Mouse (Mus musculus): ENCODE measurements around the gene Hnrnpl. TPM values are rescaled to one million over a fixed set of nuclear protein-coding genes. Genes with fewer than 3 reads are reported as not detected.

Hnrnpl gene
- polyA plus RNA-seq, 1 experiment from 2014 or later = 326 TPM

GRCm38 (mm10) chr7:28812949-28813348 lies 4.6 kb downstream of the Hnrnpl start:
- H3K9me3 ChIP-seq (ENCODE audit: control insufficient read depth, low read length) = no peaks in the 10 kb centered on the region
- H3K9ac ChIP-seq (ENCODE audit: low read length) = no peak overlapping the region; the same call in 1 of the 2 replicates
- H3K4me3 ChIP-seq (ENCODE audit: low read depth, low read length) = peak overlapping the region; percentile 82
- H3K36me3 ChIP-seq (ENCODE audit: control insufficient read depth, insufficient read depth, low read length) = peaks cover 39% of the 10 kb centered on the region
- H3K4me1 ChIP-seq (ENCODE audit: control insufficient read depth, insufficient read depth, low read length) = peaks cover 25% of the 10 kb centered on the region
- DNase-seq (ENCODE audit: low spot score) (no peak), ATAC-seq (ENCODE audit: insufficient read depth, low FRiP score, low TSS enrichment) (no peak)
- no peak overlapping the region for H3K27ac ChIP-seq (ENCODE audit: low read depth, low read length)
- WGBS = 92% methylated on average over 5 of the region's 5 CpGs
- H3K27me3 ChIP-seq (ENCODE audit: control insufficient read depth, insufficient read depth, low read length) = no peaks in the 10 kb centered on the region
- H3K4me2 ChIP-seq (ENCODE audit: low read depth) = peak overlapping the region; percentile 77

- 94% methylated on average over 5 of the region's 5 CpGs for WGBS
- Histone ChIP-seq H3K9me3 (ENCODE audit: control insufficient read depth, low read length) (no peaks in the 10 kb centered on the region), H3K9ac (ENCODE audit: low read length) (no peak overlapping the region), H3K4me3 (ENCODE audit: low read depth, low read length) (no peak overlapping the region), H3K27ac (ENCODE audit: low read depth, low read length) (no peak overlapping the region), H3K4me2 (ENCODE audit: low read depth) (no peak overlapping the region), H3K36me3 (ENCODE audit: control insufficient read depth, insufficient read depth, low read length) (peaks cover 46% of the 10 kb centered on the region), H3K4me1 (ENCODE audit: control insufficient read depth, insufficient read depth, low read length) (peaks cover 28% of the 10 kb centered on the region), H3K27me3 (ENCODE audit: control insufficient read depth, insufficient read depth, low read length) (no peaks in the 10 kb centered on the region)
- ATAC-seq (ENCODE audit: insufficient read depth, low FRiP score, low TSS enrichment) = no peak
- no peak for DNase-seq (ENCODE audit: low spot score)
Observed at GRCm38 (mm10) chr7:28814306-28815034, 6.1 kb downstream of the Hnrnpl start.

GRCm38 (mm10) chr7:28815230-28815629 lies 6.9 kb downstream of the Hnrnpl start:
- no peak overlapping the region for H3K4me3 ChIP-seq (ENCODE audit: low read depth, low read length)
- H3K27ac ChIP-seq (ENCODE audit: low read depth, low read length) = no peak overlapping the region
- no peak for ATAC-seq (ENCODE audit: insufficient read depth, low FRiP score, low TSS enrichment)
- 95% methylated on average over 9 of the region's 9 CpGs for WGBS
- no peak for DNase-seq (ENCODE audit: low spot score)
- no peaks in the 10 kb centered on the region for H3K9me3 ChIP-seq (ENCODE audit: control insufficient read depth, low read length)
- no peak overlapping the region for H3K9ac ChIP-seq (ENCODE audit: low read length)
- no peak overlapping the region for H3K4me2 ChIP-seq (ENCODE audit: low read depth)
- no peaks in the 10 kb centered on the region for H3K27me3 ChIP-seq (ENCODE audit: control insufficient read depth, insufficient read depth, low read length)
- H3K36me3 ChIP-seq (ENCODE audit: control insufficient read depth, insufficient read depth, low read length) = peaks cover 51% of the 10 kb centered on the region
- peaks cover 35% of the 10 kb centered on the region for H3K4me1 ChIP-seq (ENCODE audit: control insufficient read depth, insufficient read depth, low read length)

GRCm38 (mm10) chr7:28816201-28816600 lies 7.9 kb downstream of the Hnrnpl start:
- no peak overlapping the region for H3K4me3 ChIP-seq (ENCODE audit: low read depth, low read length)
- H3K4me1 ChIP-seq (ENCODE audit: control insufficient read depth, insufficient read depth, low read length) = peaks cover 44% of the 10 kb centered on the region
- H3K36me3 ChIP-seq (ENCODE audit: control insufficient read depth, insufficient read depth, low read length) = peaks cover 60% of the 10 kb centered on the region
- ATAC-seq (ENCODE audit: insufficient read depth, low FRiP score, low TSS enrichment) (no peak), DNase-seq (ENCODE audit: low spot score) (no peak)
- 0 out of 2 replicates have a peak overlapping the region, but pooled peaks have one; percentile 8 for H3K27ac ChIP-seq (ENCODE audit: low read depth, low read length)
- H3K9me3 ChIP-seq (ENCODE audit: control insufficient read depth, low read length) = no peaks in the 10 kb centered on the region
- no peak overlapping the region for H3K4me2 ChIP-seq (ENCODE audit: low read depth)
- 88% methylated on average over 9 of the region's 9 CpGs for WGBS
- H3K9ac ChIP-seq (ENCODE audit: low read length) = no peak overlapping the region
- H3K27me3 ChIP-seq (ENCODE audit: control insufficient read depth, insufficient read depth, low read length) = no peaks in the 10 kb centered on the region

GRCm38 (mm10) chr7:28816920-28817319 lies 8.6 kb downstream of the Hnrnpl start:
- Histone ChIP-seq H3K4me3 (ENCODE audit: low read depth, low read length) (no peak overlapping the region), H3K36me3 (ENCODE audit: control insufficient read depth, insufficient read depth, low read length) (peaks cover 66% of the 10 kb centered on the region), H3K9me3 (ENCODE audit: control insufficient read depth, low read length) (no peaks in the 10 kb centered on the region), H3K9ac (ENCODE audit: low read length) (no peak overlapping the region), H3K27ac (ENCODE audit: low read depth, low read length) (no peak overlapping the region), H3K4me1 (ENCODE audit: control insufficient read depth, insufficient read depth, low read length) (peaks cover 44% of the 10 kb centered on the region), H3K27me3 (ENCODE audit: control insufficient read depth, insufficient read depth, low read length) (no peaks in the 10 kb centered on the region), H3K4me2 (ENCODE audit: low read depth) (no peak overlapping the region)
- DNase-seq (ENCODE audit: low spot score) (no peak), ATAC-seq (ENCODE audit: insufficient read depth, low FRiP score, low TSS enrichment) (no peak)
- WGBS = 93% methylated on average over 10 of the region's 10 CpGs

GRCm38 (mm10) chr7:28817524-28817923 lies 9.2 kb downstream of the Hnrnpl start:
- Histone ChIP-seq H3K4me1 (ENCODE audit: control insufficient read depth, insufficient read depth, low read length) (peaks cover 38% of the 10 kb centered on the region), H3K36me3 (ENCODE audit: control insufficient read depth, insufficient read depth, low read length) (peaks cover 71% of the 10 kb centered on the region), H3K27me3 (ENCODE audit: control insufficient read depth, insufficient read depth, low read length) (no peaks in the 10 kb centered on the region), H3K4me2 (ENCODE audit: low read depth) (no peak overlapping the region; the same call in 1 of the 2 replicates), H3K27ac (ENCODE audit: low read depth, low read length) (no peak overlapping the region), H3K4me3 (ENCODE audit: low read depth, low read length) (no peak overlapping the region), H3K9me3 (ENCODE audit: control insufficient read depth, low read length) (no peaks in the 10 kb centered on the region), H3K9ac (ENCODE audit: low read length) (no peak overlapping the region)
- DNase-seq (ENCODE audit: low spot score) (no peak), ATAC-seq (ENCODE audit: insufficient read depth, low FRiP score, low TSS enrichment) (no peak)
- 76% methylated on average over 6 of the region's 6 CpGs for WGBS

- DNase-seq (ENCODE audit: low spot score) (no peak), ATAC-seq (ENCODE audit: insufficient read depth, low FRiP score, low TSS enrichment) (no peak)
- Histone ChIP-seq H3K36me3 (ENCODE audit: control insufficient read depth, insufficient read depth, low read length) (peaks cover 71% of the 10 kb centered on the region), H3K4me1 (ENCODE audit: control insufficient read depth, insufficient read depth, low read length) (peaks cover 34% of the 10 kb centered on the region), H3K4me2 (ENCODE audit: low read depth) (no peak overlapping the region), H3K9me3 (ENCODE audit: control insufficient read depth, low read length) (no peaks in the 10 kb centered on the region), H3K27ac (ENCODE audit: low read depth, low read length) (no peak overlapping the region), H3K9ac (ENCODE audit: low read length) (no peak overlapping the region), H3K27me3 (ENCODE audit: control insufficient read depth, insufficient read depth, low read length) (no peaks in the 10 kb centered on the region), H3K4me3 (ENCODE audit: low read depth, low read length) (no peak overlapping the region)
- 76% methylated on average over 4 of the region's 4 CpGs for WGBS
Observed at GRCm38 (mm10) chr7:28817957-28818356, 9.6 kb downstream of the Hnrnpl start.

GRCm38 (mm10) chr7:28818436-28818835 lies 10.1 kb downstream of the Hnrnpl start:
- ATAC-seq (ENCODE audit: insufficient read depth, low FRiP score, low TSS enrichment) (no peak), DNase-seq (ENCODE audit: low spot score) (no peak)
- H3K27me3 ChIP-seq (ENCODE audit: control insufficient read depth, insufficient read depth, low read length) = no peaks in the 10 kb centered on the region
- peaks cover 69% of the 10 kb centered on the region for H3K36me3 ChIP-seq (ENCODE audit: control insufficient read depth, insufficient read depth, low read length)
- H3K4me1 ChIP-seq (ENCODE audit: control insufficient read depth, insufficient read depth, low read length) = peaks cover 29% of the 10 kb centered on the region
- H3K9me3 ChIP-seq (ENCODE audit: control insufficient read depth, low read length) = no peaks in the 10 kb centered on the region
- H3K27ac ChIP-seq (ENCODE audit: low read depth, low read length) = no peak overlapping the region
- H3K9ac ChIP-seq (ENCODE audit: low read length) = no peak overlapping the region
- H3K4me3 ChIP-seq (ENCODE audit: low read depth, low read length) = no peak overlapping the region
- H3K4me2 ChIP-seq (ENCODE audit: low read depth) = no peak overlapping the region
- 83% methylated on average over 18 of the region's 18 CpGs for WGBS

GRCm38 (mm10) chr7:28818861-28819452 lies 10.6 kb downstream of the Hnrnpl start:
- DNase-seq (ENCODE audit: low spot score) = no peak
- Histone ChIP-seq H3K36me3 (ENCODE audit: control insufficient read depth, insufficient read depth, low read length) (peaks cover 64% of the 10 kb centered on the region), H3K27me3 (ENCODE audit: control insufficient read depth, insufficient read depth, low read length) (no peaks in the 10 kb centered on the region), H3K9me3 (ENCODE audit: control insufficient read depth, low read length) (no peaks in the 10 kb centered on the region), H3K4me1 (ENCODE audit: control insufficient read depth, insufficient read depth, low read length) (peaks cover 26% of the 10 kb centered on the region), H3K4me3 (ENCODE audit: low read depth, low read length) (no peak overlapping the region), H3K27ac (ENCODE audit: low read depth, low read length) (no peak overlapping the region), H3K4me2 (ENCODE audit: low read depth) (no peak overlapping the region), H3K9ac (ENCODE audit: low read length) (no peak overlapping the region)
- ATAC-seq (ENCODE audit: insufficient read depth, low FRiP score, low TSS enrichment) = no peak
- 91% methylated on average over 4 of the region's 4 CpGs for WGBS
